Mouse (Mus musculus) megakaryocyte, embryonic 14.5 days (primary cell): ENCODE measurements around the gene Lif.

Experiments
- FLI1 ChIP-seq: IDR thresholded peaks from 2 replicates; pipeline ENCODE4 v1.6.1; 2012; ENCODE audit warnings: low read length, inconsistent platforms, mixed read lengths
- GATA1 ChIP-seq: IDR thresholded peaks from 3 replicates; pipeline ENCODE4 v1.6.1; 2012; ENCODE audit warnings: mixed read lengths, low read length, inconsistent platforms, borderline replicate concordance

GRCm38 (mm10) chr11:4312180-4312579 lies 54.8 kb downstream of the Lif start:
- TF ChIP-seq GATA1 (no peak), FLI1 (no peak)
